Mouse (Mus musculus) left cerebral cortex, adult 18-20 months (tissue): ENCODE data around the gene Ccdc162. TPM values are rescaled to one million over a fixed set of nuclear protein-coding genes. Genes with fewer than 3 reads are reported as not detected.

ENCODE experiments used
- DNase-seq, 2 experiments: peaks; one replicate each; pipeline ENCODE4 v3.0.0; 2021 to 2022; ENCODE audit warnings: low spot score in 2 of 2, mixed read lengths in 1 of 2
- microRNA-seq, 2 experiments: library from miRNA; unstranded; fragments of <30 nt; microRNA quantifications; one replicate each; pipeline ENCODE4 v1.2.0; 2021
- total RNA-seq, 2 experiments: library from RNA; stranded (reverse); gene quantifications; 2 replicates each; pipeline ENCODE4 v1.2.3; 2021

Gene Ccdc162
- total RNA-seq, 2 experiments from 2014 or later: 1.5 to 1.7 TPM

DNA sequence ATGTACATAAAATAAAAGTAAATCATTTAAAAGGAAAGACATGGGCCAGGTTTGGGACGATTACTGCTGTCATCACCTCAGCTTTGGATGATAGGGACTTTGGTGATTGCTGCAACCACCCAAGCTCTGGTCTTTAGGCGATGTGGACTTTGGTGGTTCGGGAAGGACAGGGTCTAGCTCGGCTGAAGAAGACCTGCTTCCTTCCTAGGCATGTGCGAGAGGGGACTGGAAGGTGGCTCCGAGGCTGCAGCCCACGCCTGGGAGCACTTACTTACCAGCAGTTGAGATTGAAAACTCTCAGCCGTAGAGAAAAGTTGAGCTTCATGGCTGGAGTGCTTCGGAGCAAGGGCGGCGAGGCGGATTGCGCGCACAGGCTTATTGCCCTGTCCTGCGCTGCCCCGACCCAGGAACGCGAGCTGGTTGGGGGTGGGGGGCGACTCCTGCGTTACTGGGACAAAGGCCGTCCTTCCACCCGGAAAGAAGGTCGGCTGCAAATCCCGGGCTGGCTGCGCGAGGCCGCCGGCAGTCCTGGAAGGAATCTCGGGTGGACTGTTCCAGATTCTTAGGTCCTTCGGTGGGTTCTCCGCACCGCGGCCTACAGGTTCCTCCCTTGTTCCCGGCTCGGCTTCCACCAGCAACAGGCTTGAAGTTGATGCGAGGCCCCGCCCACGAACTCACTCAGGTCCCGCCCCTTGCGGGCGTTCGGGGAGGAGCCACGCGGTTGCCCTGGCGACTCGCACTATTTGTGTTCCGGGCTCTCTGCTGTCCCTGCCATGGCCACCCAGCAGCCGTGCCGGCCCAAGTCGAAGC lies 226.5 kb downstream of the Ccdc162 start, which contains the start of the genes Smpd2 and Ppil6:
TSS of gene Smpd2 (minus strand) at position 662 of the 810 bp plus-strand sequence.
TSS of gene Ppil6 (plus strand) at position 732 of the 810 bp plus-strand sequence.
- peak; percentile 90 to 95 for DNase-seq

GRCm38 (mm10) chr10:41489294-41489693 lies 227.1 kb downstream of the Ccdc162 start:
- DNase-seq: no peak

DNA sequence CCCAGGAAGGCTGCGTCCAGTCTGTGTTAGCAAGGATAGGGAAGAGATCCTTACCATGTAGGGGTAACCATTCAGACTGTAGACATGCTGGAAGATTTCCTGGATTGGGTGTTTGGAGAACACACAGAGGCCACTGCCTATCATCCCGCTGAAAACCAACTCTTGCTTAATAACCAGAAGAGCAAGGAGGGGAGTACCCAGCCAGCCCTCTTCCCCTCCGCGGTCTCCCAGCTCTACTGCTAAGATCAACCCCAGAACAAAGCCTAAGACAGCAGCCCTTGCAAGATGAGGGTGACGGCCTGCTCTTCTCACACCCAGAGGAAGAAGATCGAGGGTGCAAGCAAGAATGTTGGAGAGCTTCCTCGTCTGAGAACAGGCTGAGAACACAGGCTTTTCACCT lies 227.6 kb downstream of the Ccdc162 start:
- DNase-seq: no peak

Small RNAs within 50 kb of the gene (microRNA-seq; reads per million reads assigned to microRNA genes)
- gene Mir3473b: 0 reads per million in 2 experiments

Other genes with a start within 250 kb of the Ccdc162 start
- 10 to 100 TPM; 25.1 to 25.5 TPM for gene Mical1, start 240.3 kb downstream of the Ccdc162 start, total RNA-seq
- 10 to 100 TPM; 15.0 to 16.9 TPM for gene Smpd2, start 226.3 kb downstream of the Ccdc162 start, total RNA-seq
- gene Ppil6, start 226.2 kb downstream of the Ccdc162 start, total RNA-seq: 1 to 10 TPM; 4.4 to 5.7 TPM
- 10 to 100 TPM; 61.0 to 68.7 TPM for gene Cd164, start 197.2 kb downstream of the Ccdc162 start, total RNA-seq
- 1 to 10 TPM; 5.4 to 7.3 TPM for gene Cep57l1, start 93.2 kb upstream of the Ccdc162 start, total RNA-seq
- 10 to 100 TPM; 49.4 to 52.7 TPM for gene Sesn1, start 93.3 kb upstream of the Ccdc162 start, total RNA-seq